Mouse (Mus musculus) intestine, embryonic 16.5 days (tissue): ENCODE measurements around the gene Farp1. TPM values are rescaled to one million over a fixed set of nuclear protein-coding genes. Genes with fewer than 3 reads are reported as not detected.
A peak's percentile ranks its signal among the peaks of the same experiment; 100 is the strongest.
"Not testable (repeated sequence)": the region's sequence is repeated elsewhere in the genome, so short reads cannot be mapped to it uniquely, and the experiment has no call there.

Experiments used
- ATAC-seq: fragments of 200-750 bp; cut with Nextera tagmentation; 2 replicates; pipeline ENCODE4 v1.8.0; 2017; ENCODE audit warnings: moderate TSS enrichment, moderate library complexity
- H3K27ac ChIP-seq: fragments of 300-500 bp; sonication (generic); 2 replicates; pipeline ENCODE4 v1.5.1; 2014; ENCODE audit warnings: mild to moderate bottlenecking, low read length
- H3K27me3 ChIP-seq: fragments of 300-500 bp; sonication (generic); replicated peaks from 2 replicates; pipeline ENCODE4 v1.6.1; 2014; ENCODE audit warnings: low read length, control low read depth, mixed read lengths; ENCODE audit not compliant: control insufficient read depth, insufficient read depth
- H3K36me3 ChIP-seq: fragments of 300-500 bp; sonication (generic); 2 replicates; pipeline ENCODE4 v1.6.1; 2014; ENCODE audit warnings: low read length, control low read depth; ENCODE audit not compliant: control insufficient read depth, insufficient read depth
- H3K4me1 ChIP-seq: fragments of 300-500 bp; sonication (generic); 2 replicates; pipeline ENCODE4 v1.6.1; 2014; ENCODE audit warnings: low read length, control low read depth, mixed read lengths; ENCODE audit not compliant: control insufficient read depth, insufficient read depth
- H3K4me2 ChIP-seq: fragments of 300-500 bp; sonication (generic); 2 replicates; pipeline ENCODE4 v1.6.1; 2014; ENCODE audit warnings: low read depth, low read length, control low read depth
- H3K4me3 ChIP-seq: fragments of 300-500 bp; sonication (generic); 2 replicates; pipeline ENCODE4 v1.5.1; 2014; ENCODE audit warnings: mild to moderate bottlenecking, low read length
- H3K9ac ChIP-seq: fragments of 300-500 bp; sonication (generic); 2 replicates; pipeline ENCODE4 v1.6.1; 2014; ENCODE audit warnings: low read depth, low read length
- H3K9me3 ChIP-seq: fragments of 300-500 bp; sonication (generic); 2 replicates; pipeline ENCODE4 v1.6.1; 2016; ENCODE audit warnings: low read length, control low read depth; ENCODE audit not compliant: control insufficient read depth
- WGBS: fragments of 180-500 bp; shearing (Covaris S2); extraction: QIAGEN DNeasy Blood & Tissue Kit; methylation state at CpG from one replicate; pipeline ENCODE4 v1.1.7; 2014; 5-methylcytosine and 5-hydroxymethylcytosine counted together
- polyA plus RNA-seq: library from polyadenylated mRNA; unstranded; fragments of >200 nt; fragmentation: Nextera tagmentation; extraction: Ambion mirVana; gene quantifications from 2 replicates; pipeline ENCODE4 v1.2.1, GENCODE M21; 2015

Gene Farp1
- polyA plus RNA-seq, 1 experiment from 2014 or later: 8.7 TPM

- peaks cover 37% of the 10 kb centered on the region for H3K4me1 ChIP-seq
- not testable (repeated sequence) for H3K36me3 ChIP-seq, H3K4me3 ChIP-seq, H3K9ac ChIP-seq, H3K4me2 ChIP-seq, H3K27ac ChIP-seq, H3K27me3 ChIP-seq, H3K9me3 ChIP-seq
- WGBS: 77% methylated on average over 3 of the region's 4 CpGs
- 0 out of 2 replicates have a peak, but pooled peaks have one; percentile 11 for ATAC-seq
Measured at GRCm38 (mm10) chr14:121051002-121051401, 16.0 kb downstream of the Farp1 start.

GRCm38 (mm10) chr14:121053020-121053518 is 18.1 kb downstream of the Farp1 start:
- Histone ChIP-seq H3K9ac (no peak overlapping the region), H3K9me3 (no peaks in the 10 kb centered on the region), H3K4me3 (peak overlapping the region; percentile 17; the same call in 1 of the 2 replicates), H3K27me3 (no peaks in the 10 kb centered on the region), H3K4me1 (peaks cover 37% of the 10 kb centered on the region), H3K36me3 (no peaks in the 10 kb centered on the region), H3K4me2 (peak overlapping the region; percentile 34), H3K27ac (peak overlapping the region; percentile 69)
- ATAC-seq: peak; percentile 88
- 8% methylated on average over 5 of the region's 5 CpGs for WGBS

GRCm38 (mm10) chr14:121054062-121054461 is 19.1 kb downstream of the Farp1 start:
- H3K9ac ChIP-seq: no peak overlapping the region
- H3K36me3 ChIP-seq: no peaks in the 10 kb centered on the region
- WGBS: 83% methylated on average over 5 of the region's 5 CpGs
- no peak overlapping the region for H3K27ac ChIP-seq
- no peaks in the 10 kb centered on the region for H3K9me3 ChIP-seq
- H3K4me3 ChIP-seq: no peak overlapping the region
- peaks cover 38% of the 10 kb centered on the region for H3K4me1 ChIP-seq
- no peak for ATAC-seq
- no peak overlapping the region for H3K4me2 ChIP-seq
- no peaks in the 10 kb centered on the region for H3K27me3 ChIP-seq

- Histone ChIP-seq H3K4me2 (no peak overlapping the region), H3K4me3 (no peak overlapping the region), H3K36me3 (no peaks in the 10 kb centered on the region), H3K9ac (no peak overlapping the region), H3K9me3 (no peaks in the 10 kb centered on the region), H3K4me1 (peaks cover 45% of the 10 kb centered on the region), H3K27ac (no peak overlapping the region), H3K27me3 (no peaks in the 10 kb centered on the region)
- WGBS: 97% methylated on average over 5 of the region's 5 CpGs
- ATAC-seq: no peak
Measured at GRCm38 (mm10) chr14:121057750-121058149, 22.8 kb downstream of the Farp1 start.

- Histone ChIP-seq H3K36me3 (no peaks in the 10 kb centered on the region), H3K27ac (no peak overlapping the region), H3K4me1 (peaks cover 38% of the 10 kb centered on the region), H3K27me3 (no peaks in the 10 kb centered on the region), H3K4me3 (no peak overlapping the region), H3K9me3 (no peaks in the 10 kb centered on the region), H3K4me2 (no peak overlapping the region), H3K9ac (no peak overlapping the region)
- WGBS: 97% methylated on average over 1 of the region's 1 CpGs
- ATAC-seq: no peak
Measured at GRCm38 (mm10) chr14:121058481-121058880, 23.5 kb downstream of the Farp1 start.

GRCm38 (mm10) chr14:121059266-121059665 is 24.3 kb downstream of the Farp1 start:
- H3K4me3 ChIP-seq: no peak overlapping the region
- peaks cover 32% of the 10 kb centered on the region for H3K4me1 ChIP-seq
- no peak; the same call in 1 of the 2 replicates for ATAC-seq
- H3K27ac ChIP-seq: no peak overlapping the region
- no peaks in the 10 kb centered on the region for H3K9me3 ChIP-seq
- WGBS: 74% methylated on average over 10 of the region's 10 CpGs
- H3K36me3 ChIP-seq: no peaks in the 10 kb centered on the region
- peak overlapping the region; percentile 35; the same call in 1 of the 2 replicates for H3K9ac ChIP-seq
- no peaks in the 10 kb centered on the region for H3K27me3 ChIP-seq
- H3K4me2 ChIP-seq: no peak overlapping the region

- H3K4me1 ChIP-seq: peaks cover 23% of the 10 kb centered on the region
Measured at GRCm38 (mm10) chr14:121060484-121060883, 25.5 kb downstream of the Farp1 start.

GRCm38 (mm10) chr14:121061686-121062085 is 26.7 kb downstream of the Farp1 start:
- Histone ChIP-seq H3K27me3 (no peaks in the 10 kb centered on the region), H3K9ac (no peak overlapping the region), H3K4me3 (no peak overlapping the region), H3K27ac (peak overlapping the region; percentile 60), H3K4me2 (no peak overlapping the region), H3K36me3 (peaks cover 4% of the 10 kb centered on the region; the same call in 1 of the 2 replicates), H3K9me3 (no peaks in the 10 kb centered on the region), H3K4me1 (peaks cover 26% of the 10 kb centered on the region)
- WGBS: 56% methylated on average over 4 of the region's 4 CpGs
- ATAC-seq: peak; percentile 49; the same call in 1 of the 2 replicates

More at GRCm38 (mm10) chr14:121060484-121060883, 25.5 kb downstream of the Farp1 start:
- no peak for ATAC-seq
- Histone ChIP-seq H3K9me3 (no peaks in the 10 kb centered on the region), H3K36me3 (no peaks in the 10 kb centered on the region), H3K27ac (no peak overlapping the region), H3K9ac (no peak overlapping the region), H3K27me3 (no peaks in the 10 kb centered on the region), H3K4me3 (no peak overlapping the region), H3K4me2 (no peak overlapping the region)
- 72% methylated on average over 11 of the region's 11 CpGs for WGBS

- ATAC-seq: peak; percentile 74
- Histone ChIP-seq H3K9ac (no peak overlapping the region), H3K4me3 (no peak overlapping the region), H3K27ac (peak overlapping the region; percentile 60), H3K4me2 (no peak overlapping the region), H3K9me3 (no peaks in the 10 kb centered on the region), H3K36me3 (peaks cover 4% of the 10 kb centered on the region; the same call in 1 of the 2 replicates), H3K27me3 (no peaks in the 10 kb centered on the region), H3K4me1 (peaks cover 26% of the 10 kb centered on the region)
- WGBS: 32% methylated on average over 14 of the region's 14 CpGs
Measured at GRCm38 (mm10) chr14:121062238-121063082, 27.5 kb downstream of the Farp1 start.
